Mouse (Mus musculus) small intestine, adult 10 weeks (tissue): ENCODE measurements around the gene 1700067P10Rik. TPM values are rescaled to one million over a fixed set of nuclear protein-coding genes. Genes with fewer than 3 reads are reported as not detected.

ENCODE experiments used
- polyA plus RNA-seq: library from polyadenylated mRNA; stranded (reverse); fragments of 350-450 nt; fragmentation: Illumina TruSeq; extraction: RNeasy Lipid Tissue Mini Kit (QIAGEN cat#74804); gene quantifications from one replicate; pipeline ENCODE4 v1.2.3, GENCODE M21; 2014; ENCODE audit warnings: low replicate concordance

The 1700067P10Rik gene
- polyA plus RNA-seq, result not detected

DNA sequence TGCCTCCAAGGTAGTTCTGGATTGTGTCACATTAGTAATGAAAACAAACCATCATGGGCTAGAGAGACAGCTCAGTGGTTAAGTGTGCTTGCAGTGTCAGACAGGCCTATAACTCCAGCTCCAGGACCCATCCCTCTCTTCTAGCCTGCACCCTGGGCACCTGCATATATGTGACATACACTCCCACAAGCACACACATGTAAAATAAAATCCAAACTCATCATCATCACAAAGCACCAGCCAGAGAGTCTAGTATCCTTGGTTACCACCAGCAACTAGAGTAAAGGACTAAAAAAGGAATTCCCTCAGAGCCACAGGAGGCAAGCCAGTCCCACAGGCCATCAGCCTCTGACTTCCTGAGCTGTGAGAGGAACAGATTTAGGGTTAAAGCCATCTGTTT lies at the start of gene 1700067P10Rik:
Gene 1700067P10Rik (plus strand): TSS at position 301 of the 400 bp plus-strand sequence.

Other genes starting within 250 kb of the 1700067P10Rik start
- gene Foxp4, start 164.7 kb upstream of the 1700067P10Rik start, polyA plus RNA-seq, result 0.19 TPM
- not detected for gene 1700122O11Rik, start 51.0 kb upstream of the 1700067P10Rik start, polyA plus RNA-seq
- 0.78 TPM for gene 9830107B12Rik, start 56.9 kb downstream of the 1700067P10Rik start, polyA plus RNA-seq
- 1.9 TPM for gene A530064D06Rik, start 78.0 kb downstream of the 1700067P10Rik start, polyA plus RNA-seq
- 0.67 TPM for gene Trem1, start 143.4 kb downstream of the 1700067P10Rik start, polyA plus RNA-seq
- not detected for gene Trem3, start 158.5 kb downstream of the 1700067P10Rik start, polyA plus RNA-seq
- gene Treml4, start 175.0 kb downstream of the 1700067P10Rik start, polyA plus RNA-seq, result 1.5 TPM
- gene Treml2, start 210.2 kb downstream of the 1700067P10Rik start, polyA plus RNA-seq, result 0.37 TPM
- 0.15 TPM for gene B430306N03Rik, start 226.8 kb downstream of the 1700067P10Rik start, polyA plus RNA-seq